ENCODE assay signal across 15 mouse cellular contexts in the genomic region with DNA sequence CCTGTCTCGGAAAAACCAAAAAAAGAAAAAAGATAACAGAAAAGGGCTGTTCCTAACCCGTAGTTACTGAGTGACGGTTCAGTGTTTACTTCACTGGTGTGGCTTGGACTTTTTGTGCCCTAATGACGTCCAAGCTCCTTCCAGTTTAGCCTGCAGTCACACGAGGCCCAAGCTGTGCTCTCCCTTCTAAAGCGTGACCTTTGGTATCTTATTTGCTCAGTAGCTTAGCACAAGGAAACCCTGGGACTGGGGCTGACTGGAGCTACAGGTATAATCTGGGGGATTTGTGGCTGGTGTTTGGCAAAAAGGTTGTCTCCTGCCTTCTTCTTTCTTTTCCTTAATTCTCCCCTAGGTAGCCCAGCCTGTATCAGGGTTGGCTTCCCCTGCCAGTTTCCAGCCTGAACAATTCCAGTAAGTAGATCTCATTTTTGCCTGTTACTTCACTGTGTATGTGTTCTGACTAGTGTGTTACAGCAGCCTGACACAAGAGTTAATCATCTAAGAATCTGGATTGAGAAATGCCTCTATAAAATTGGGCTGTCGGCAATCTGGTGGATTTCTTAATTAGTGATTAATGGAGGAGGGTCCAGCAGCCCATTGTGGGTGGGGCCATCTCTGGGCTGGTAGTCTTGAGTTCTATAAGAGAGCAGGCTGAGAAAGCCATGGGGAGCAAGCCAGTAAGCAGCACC. TPM values are rescaled to one million over a fixed set of nuclear protein-coding genes. Genes with fewer than 3 reads are reported as not detected.
DNase-seq lines count a peak whose midpoint lies in the region; ATAC-seq and TF ChIP-seq lines count a peak whose summit lies in the region.
"Had no signal": no experiment of that assay in that cellular context is flagged by ENCODE, and none has a peak within 500 bp of the region (broad histone marks: within the 10 kb centered on the region; RNA-seq: fewer than 3 reads in every experiment).

No protein-coding gene starts in this region.

- peaks cover 12% of the 10 kb centered on the region; the same call in 1 of the 2 replicates for H3K4me1 ChIP-seq in intestine, embryonic 15.5 days (replicated peaks)
- peaks cover 14% of the 10 kb centered on the region for H3K4me1 ChIP-seq in liver, postnatal 0 days (ENCODE audit: insufficient read depth)

- peak; percentile 86 for DNase-seq in heart, adult 11 months
- DNase-seq in heart, postnatal 25 days (ENCODE audit: low spot score): no peak
- peak; percentile 51 for DNase-seq in kidney, postnatal 14 days
- DNase-seq in liver, postnatal 0 days: peak; percentile 44
- no peak for DNase-seq in left cerebral cortex, postnatal 10 days (ENCODE audit: extremely low spot score in 1 of 2, low spot score in 2 of 2)
- DNase-seq in testis, postnatal 10 days (ENCODE audit: low spot score): no peak
- DNase-seq: heart, adult 2 months; lung, embryonic 14.5 days had no signal

- H3K27ac ChIP-seq in intestine, embryonic 15.5 days: peak overlapping the region; percentile 60
- peak overlapping the region; percentile 91 for H3K27ac ChIP-seq in liver, postnatal 0 days (ENCODE audit: low read depth)
- H3K27ac ChIP-seq: heart, adult 2 months; layer of hippocampus, adult 2 months had no signal

- intact Hi-C loops in heart, postnatal 25 days (cut with DNase I): no loop called here
- intact Hi-C loops in left cerebral cortex, postnatal 10 days (cut with DNase I): no loop called here

- peak; percentile 75 for ATAC-seq in intestine, embryonic 15.5 days
- peak; percentile 80 for ATAC-seq in liver, postnatal 0 days
- no peak for ATAC-seq in CD4-positive, CD25-positive, alpha-beta regulatory T cell, adult 4 months

- H3K4me2 ChIP-seq in intestine, embryonic 15.5 days (replicated peaks): no peak overlapping the region
- H3K4me2 ChIP-seq in liver, postnatal 0 days (ENCODE audit: low read depth, low read length): peak overlapping the region; percentile 6
- H3K4me2 ChIP-seq: lung, embryonic 14.5 days had no signal

- no peak overlapping the region for H3K9ac ChIP-seq in intestine, embryonic 15.5 days
- H3K9ac ChIP-seq in liver, postnatal 0 days (replicated peaks): peak overlapping the region; percentile 3; the same call in 1 of the 2 replicates
- H3K9ac ChIP-seq: lung, embryonic 14.5 days had no signal

- H3K9me3 ChIP-seq in intestine, embryonic 15.5 days: no peaks in the 10 kb centered on the region
- H3K9me3 ChIP-seq in liver, postnatal 0 days (ENCODE audit: low read length): no peaks in the 10 kb centered on the region

- H3K4me3 ChIP-seq in intestine, embryonic 15.5 days (replicated peaks): no peak overlapping the region
- no peak overlapping the region for H3K4me3 ChIP-seq in liver, postnatal 0 days (ENCODE audit: low read depth, low read length)
- H3K4me3 ChIP-seq: heart, adult 2 months; layer of hippocampus, adult 2 months had no signal

- WGBS in intestine, embryonic 15.5 days: 41% methylated on average over 7 of the region's 7 CpGs
- 52% methylated on average over 7 of the region's 7 CpGs for WGBS in liver, postnatal 0 days (ENCODE audit: insufficient replicate concordance)

- H3K36me3 ChIP-seq in intestine, embryonic 15.5 days: no peaks in the 10 kb centered on the region
- H3K36me3 ChIP-seq in liver, postnatal 0 days (replicated peaks; ENCODE audit: insufficient read depth, low read length): peaks cover 11% of the 10 kb centered on the region

- peak; percentile 48; the same call in 1 of the 2 replicates for TF ChIP-seq EP300 in liver, postnatal 0 days (IDR thresholded peaks at IDR 0.05; ENCODE audit: low read depth)

- no peak for TF ChIP-seq CTCF in liver, postnatal 0 days (IDR thresholded peaks at IDR 0.05; ENCODE audit: low read depth)

- no peaks in the 10 kb centered on the region for H3K27me3 ChIP-seq in intestine, embryonic 15.5 days (replicated peaks)
- H3K27me3 ChIP-seq in liver, postnatal 0 days (ENCODE audit: insufficient read depth, low read length): no peaks in the 10 kb centered on the region

RNA-seq across cellular contexts. Expression of gene Phyh, which starts 3.8 kb away (rescaled TPM):
- total RNA-seq in heart, postnatal 25 days (2021): 100 to 1,000 TPM; 713 to 718 TPM
- polyA plus RNA-seq in intestine, embryonic 15.5 days (2015; fragmentation: Nextera tagmentation; extraction: Ambion mirVana): 80.1 and 83.7 TPM in 2 replicates
- polyA plus RNA-seq in liver, postnatal 0 days (2015; fragmentation: Nextera tagmentation; extraction: Ambion mirVana): 608 and 753 TPM in 2 replicates
- total RNA-seq in left cerebral cortex, postnatal 10 days (2021): 10 to 100 TPM; 58.8 to 63.2 TPM
- 10 to 100 TPM; 90.7 to 95.2 TPM for polyA plus RNA-seq in CD4-positive, CD25-positive, alpha-beta regulatory T cell, adult 4 months (2017; shearing (Covaris generic))

RNA-seq across cellular contexts. Expression of gene Sephs1, which starts 41.3 kb away (rescaled TPM):
- 10 to 100 TPM; 14.0 to 16.8 TPM for total RNA-seq in heart, postnatal 25 days (2021)
- polyA plus RNA-seq in intestine, embryonic 15.5 days (2015; fragmentation: Nextera tagmentation; extraction: Ambion mirVana): 58.8 and 62.4 TPM in 2 replicates
- polyA plus RNA-seq in liver, postnatal 0 days (2015; fragmentation: Nextera tagmentation; extraction: Ambion mirVana): 22.2 and 23.8 TPM in 2 replicates
- total RNA-seq in left cerebral cortex, postnatal 10 days (2021): 10 to 100 TPM; 39.7 to 46.5 TPM
- 10 to 100 TPM; 20.0 to 28.5 TPM for polyA plus RNA-seq in CD4-positive, CD25-positive, alpha-beta regulatory T cell, adult 4 months (2017; shearing (Covaris generic))

RNA-seq across cellular contexts. Expression of gene Ucma, which starts 53.3 kb away (rescaled TPM):
- total RNA-seq in heart, postnatal 25 days (2021): under 1 TPM; 0.70 to 0.78 TPM
- polyA plus RNA-seq in intestine, embryonic 15.5 days (2015; fragmentation: Nextera tagmentation; extraction: Ambion mirVana): not detected in 2 replicates
- polyA plus RNA-seq in liver, postnatal 0 days (2015; fragmentation: Nextera tagmentation; extraction: Ambion mirVana): not detected in 2 replicates
- 1 to 10 TPM; 2.3 to 2.6 TPM for total RNA-seq in left cerebral cortex, postnatal 10 days (2021)
- polyA plus RNA-seq in CD4-positive, CD25-positive, alpha-beta regulatory T cell, adult 4 months (2017; shearing (Covaris generic)): not detected
- total RNA-seq: adrenal gland, postnatal 4 days; heart, adult 2 months; megakaryocyte-erythroid progenitor cell, adult 5-6 weeks had no signal
- polyA plus RNA-seq: hindbrain, embryonic 11.5 days; lung, embryonic 14.5 days; testis, adult 2 months had no signal

Comparison
In these comparisons a context has a peak if more than half of its experiments do, and no peak if none do; other contexts are left out.
1. DNase-seq: peak in heart, adult 11 months (single experiment), kidney, postnatal 14 days (single experiment) and liver, postnatal 0 days (single experiment); none in heart, postnatal 25 days (single experiment), left cerebral cortex, postnatal 10 days (0 of 2) and testis, postnatal 10 days (single experiment).